Mouse (Mus musculus): ENCODE results near the gene Fsip2.

Gene Fsip2

DNA sequence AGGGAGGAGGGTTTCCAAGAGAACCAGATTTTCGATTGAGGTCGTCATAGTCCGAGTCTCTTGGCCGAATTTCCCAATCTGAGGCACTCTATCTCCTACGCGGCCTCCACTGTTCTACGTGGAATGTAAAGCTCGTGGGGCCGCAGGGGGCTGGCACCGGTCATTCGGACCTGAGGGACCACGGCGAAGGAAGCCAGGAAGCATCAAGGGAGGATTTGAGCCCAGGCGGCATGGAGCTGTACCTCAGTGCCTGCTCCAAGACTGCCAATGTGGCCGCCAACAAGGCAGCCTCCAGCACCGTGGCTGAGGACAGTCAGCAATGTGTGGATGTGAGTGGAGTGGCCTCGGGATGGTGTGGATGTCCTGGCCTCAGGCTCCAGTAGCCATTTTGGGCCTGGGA lies at the start of gene Fsip2:
Fsip2 (plus strand) TSS at position 163 of the 400 bp plus-strand sequence.
- no peak for DNase-seq (ENCODE audit: low spot score)

DNA sequence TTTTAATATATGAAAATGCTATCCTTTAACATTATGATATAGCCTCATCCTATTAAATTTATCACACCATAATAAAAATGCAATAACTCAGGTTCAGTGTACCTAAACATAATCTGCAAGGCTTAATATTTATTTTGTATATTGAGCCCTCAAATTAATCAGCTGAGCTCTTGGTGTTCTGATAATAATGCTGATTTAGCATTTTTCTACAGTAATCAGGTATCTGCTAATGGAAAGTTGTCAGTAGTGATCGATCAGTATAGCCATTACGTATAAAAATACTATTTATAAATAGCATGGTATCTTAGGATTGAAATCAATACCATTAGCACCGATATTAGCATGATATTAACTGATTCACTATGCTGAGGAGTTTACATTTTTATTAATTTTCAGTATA lies 20.0 kb downstream of the Fsip2 start:
- no peak for DNase-seq (ENCODE audit: low spot score)

- DNase-seq (ENCODE audit: low spot score) = no peak
Observed at GRCm38 (mm10) chr2:83025853-83026252, 82.4 kb downstream of the Fsip2 start.

- no peak for DNase-seq (ENCODE audit: low spot score)
Observed at GRCm38 (mm10) chr2:83052914-83053690, 109.7 kb downstream of the Fsip2 start.

Data from c-Kit-positive CD71-positive TER-119-positive erythroid progenitor cells, embryonic 14.5 days (primary cell).